Mouse (Mus musculus) G1E (cell line): ENCODE data around the gene Magix.

Source experiments
- CTCF ChIP-seq: IDR thresholded peaks from 2 replicates; pipeline ENCODE4 v1.5.1; 2012; ENCODE audit warnings: low read depth, low read length, inconsistent platforms, mixed read lengths
- GATA1 ChIP-seq: IDR thresholded peaks from 2 replicates; pipeline ENCODE4 v1.6.1; 2012; ENCODE audit warnings: borderline replicate concordance, low read length, inconsistent platforms, mixed read lengths
- POLR2AphosphoS5 ChIP-seq: IDR thresholded peaks from 2 replicates; pipeline ENCODE4 v1.6.1; 2012; ENCODE audit warnings: low read depth, low read length, inconsistent platforms; ENCODE audit not compliant: insufficient replicate concordance

DNA sequence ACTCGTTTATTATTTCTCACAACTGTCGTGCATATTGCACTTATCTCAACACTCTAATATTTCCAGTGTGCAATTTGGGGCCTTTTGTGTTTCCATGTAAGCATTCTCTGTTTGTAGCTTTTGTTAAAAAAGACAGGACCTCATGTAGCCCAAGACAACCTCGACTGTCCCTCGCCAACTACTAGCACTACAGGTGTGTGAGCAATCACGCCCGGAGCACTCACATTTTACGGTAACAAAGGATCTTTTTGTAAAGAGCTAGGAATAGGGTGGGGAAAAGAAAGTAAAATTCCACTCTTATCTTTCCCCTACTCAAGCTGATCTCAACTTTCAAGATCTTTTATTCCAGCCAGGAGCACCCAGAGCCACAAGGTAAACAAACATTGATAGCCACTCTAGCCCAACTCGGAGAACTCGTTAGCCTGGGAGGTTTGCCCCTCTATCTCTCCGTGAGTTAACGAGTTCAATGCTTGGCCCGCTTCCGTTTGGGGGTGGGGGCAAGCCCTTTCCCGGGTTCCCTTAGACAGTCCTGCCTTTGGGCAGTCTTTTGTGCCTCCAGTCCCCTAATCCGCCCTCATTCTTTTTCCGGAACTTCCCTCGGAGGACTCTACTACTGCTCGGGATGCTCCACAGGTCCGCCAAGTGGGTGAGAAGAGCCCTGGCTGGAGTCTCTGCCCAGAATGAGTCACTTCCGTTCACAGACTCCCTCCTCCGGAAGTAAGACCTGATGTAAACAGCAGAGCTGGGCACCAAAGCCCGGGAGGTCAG, 40.6 kb upstream of the Magix start, which contains the start of gene Gm45208:
- TF ChIP-seq CTCF: no peak
- no peak for TF ChIP-seq POLR2AphosphoS5
- no peak for TF ChIP-seq GATA1
